In the genomic region with DNA sequence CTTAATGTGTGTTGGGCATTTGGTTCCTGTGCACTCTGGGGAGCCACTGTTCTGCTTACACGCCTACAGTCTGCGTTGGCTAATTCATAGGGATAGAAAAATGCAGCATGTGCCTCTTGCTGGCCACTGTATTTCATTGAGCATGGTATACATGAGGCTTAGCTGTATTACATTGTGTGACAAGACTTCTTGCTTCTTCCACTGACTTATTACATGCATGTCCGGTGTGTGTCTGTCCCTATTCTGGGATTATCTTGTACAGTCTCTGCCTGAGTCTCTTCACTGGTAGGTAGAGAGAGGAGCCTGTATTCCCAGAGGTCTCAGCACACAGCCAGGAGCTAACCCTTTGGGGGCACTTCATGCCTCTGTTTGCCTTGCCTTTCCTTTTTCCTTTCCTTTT, we compare ENCODE assay signal across 22 mouse cellular contexts. TPM values are rescaled to one million over a fixed set of nuclear protein-coding genes. Genes with fewer than 3 reads are reported as not detected.
DNase-seq lines count a peak whose midpoint lies in the region; ATAC-seq and TF ChIP-seq lines count a peak whose summit lies in the region.
"Had no signal": no experiment of that assay in that cellular context is flagged by ENCODE, and none has a peak within 500 bp of the region (broad histone marks: within the 10 kb centered on the region; RNA-seq: fewer than 3 reads in every experiment).

No protein-coding gene starts in this region.

- H3K9ac ChIP-seq in hindbrain, embryonic 11.5 days (ENCODE audit: low read depth, low read length) = no peak overlapping the region
- H3K9ac ChIP-seq: forebrain, embryonic 15.5 days; kidney, embryonic 15.5 days; limb, embryonic 15.5 days; midbrain, embryonic 15.5 days; neural tube, embryonic 15.5 days had no signal

- DNase-seq in thymus, postnatal 0 days (ENCODE audit: low spot score) = peak; percentile 58
- no peak for DNase-seq in thymus, adult 2 months
- DNase-seq in induced T-regulatory cell, adult 2 months (ENCODE audit: low read depth) = peak; percentile 51
- no peak for DNase-seq in adrenal gland, adult 18-20 months (ENCODE audit: low spot score in 2 of 2)
- no peak for DNase-seq in adrenal gland, adult 8-10 months
- DNase-seq in hindbrain, embryonic 11.5 days (ENCODE audit: low spot score) = no peak
- DNase-seq: adrenal gland, postnatal 36 days; cerebellum, adult 9-10 months; heart, postnatal 4 days; left cerebral cortex, postnatal 4 days; lung, adult 2 months; thymus, postnatal 14 days had no signal

- 0 out of 2 replicates have a peak, but pooled peaks have one; percentile 15 for ATAC-seq in monocyte, adult 5-6 weeks (replicated peaks; ENCODE audit: insufficient number of reproducible peaks, low FRiP score, low TSS enrichment, poor library complexity, severe bottlenecking)
- ATAC-seq in hindbrain, embryonic 11.5 days (ENCODE audit: low FRiP score) = no peak
- ATAC-seq: forebrain, embryonic 15.5 days; hindbrain, embryonic 16.5 days; intestine, postnatal 0 days; midbrain, embryonic 15.5 days had no signal

- peaks cover 66% of the 10 kb centered on the region for H3K36me3 ChIP-seq in thymus, adult 2 months (ENCODE audit: control insufficient read depth, insufficient read depth, low read length)
- H3K36me3 ChIP-seq in hindbrain, embryonic 11.5 days (ENCODE audit: control insufficient read depth, insufficient read depth, low read length) = peaks cover 8% of the 10 kb centered on the region; the same call in 1 of the 2 replicates
- H3K36me3 ChIP-seq: midbrain, embryonic 15.5 days had no signal

- H3K27me3 ChIP-seq in thymus, adult 2 months (ENCODE audit: control insufficient read depth, insufficient read depth, low read length) = no peaks in the 10 kb centered on the region
- no peaks in the 10 kb centered on the region for H3K27me3 ChIP-seq in hindbrain, embryonic 11.5 days (ENCODE audit: control insufficient read depth, insufficient read depth, low read length)
- H3K27me3 ChIP-seq: forebrain, embryonic 15.5 days; kidney, embryonic 15.5 days; limb, embryonic 15.5 days; midbrain, embryonic 15.5 days; neural tube, embryonic 15.5 days had no signal

- TF ChIP-seq POLR2A in thymus, adult 2 months (IDR thresholded peaks at IDR 0.05; ENCODE audit: control insufficient read depth, extremely low read depth, insufficient read depth, low read length, poor library complexity) = no peak

- H3K4me1 ChIP-seq in thymus, adult 2 months (replicated peaks; ENCODE audit: control insufficient read depth, insufficient read depth, low read length) = no peaks in the 10 kb centered on the region
- no peaks in the 10 kb centered on the region for H3K4me1 ChIP-seq in hindbrain, embryonic 11.5 days (replicated peaks; ENCODE audit: control insufficient read depth, insufficient read depth, low read length)
- H3K4me1 ChIP-seq: forebrain, embryonic 15.5 days; heart, embryonic 10.5 days; kidney, embryonic 15.5 days; limb, embryonic 15.5 days; midbrain, embryonic 15.5 days; neural tube, embryonic 15.5 days had no signal

- no peaks in the 10 kb centered on the region for H3K9me3 ChIP-seq in hindbrain, embryonic 11.5 days (ENCODE audit: control insufficient read depth, low read length)
- H3K9me3 ChIP-seq: forebrain, embryonic 15.5 days; heart, embryonic 10.5 days; kidney, embryonic 15.5 days; limb, embryonic 15.5 days; midbrain, embryonic 15.5 days; neural tube, embryonic 15.5 days had no signal

- H3K27ac ChIP-seq in thymus, adult 2 months (ENCODE audit: control insufficient read depth, insufficient read depth, low read length) = no peak overlapping the region
- H3K27ac ChIP-seq in hindbrain, embryonic 11.5 days (ENCODE audit: low read depth, low read length) = no peak overlapping the region
- H3K27ac ChIP-seq: forebrain, embryonic 15.5 days; heart, embryonic 10.5 days; kidney, embryonic 15.5 days; limb, embryonic 15.5 days; midbrain, embryonic 15.5 days; neural tube, embryonic 15.5 days had no signal

- 99% methylated on average over 3 of the region's 3 CpGs for WGBS in thymus, adult 2 months
- WGBS in hindbrain, embryonic 11.5 days = 100% methylated on average over 3 of the region's 3 CpGs

- TF ChIP-seq CTCF in thymus, adult 2 months (IDR thresholded peaks at IDR 0.05; ENCODE audit: borderline replicate concordance, control insufficient read depth, extremely low read depth, insufficient read depth, low read length, poor library complexity) = no peak

- no peak overlapping the region for H3K4me3 ChIP-seq in thymus, adult 2 months (ENCODE audit: control insufficient read depth, insufficient read depth, low read length)
- no peak overlapping the region for H3K4me3 ChIP-seq in hindbrain, embryonic 11.5 days (ENCODE audit: low read depth, low read length)
- H3K4me3 ChIP-seq: forebrain, embryonic 15.5 days; heart, embryonic 10.5 days; kidney, embryonic 15.5 days; limb, embryonic 15.5 days; midbrain, embryonic 15.5 days; myocyte; neural tube, embryonic 15.5 days had no signal

- no peak overlapping the region for H3K4me2 ChIP-seq in hindbrain, embryonic 11.5 days (replicated peaks; ENCODE audit: low read depth, low read length)
- H3K4me2 ChIP-seq: forebrain, embryonic 15.5 days; kidney, embryonic 15.5 days; limb, embryonic 15.5 days; midbrain, embryonic 15.5 days; neural tube, embryonic 15.5 days had no signal

RNA-seq across cellular contexts. Expression of a gene that starts 14.6 kb away (rescaled TPM):
- 261 and 264 TPM in 2 replicates for polyA plus RNA-seq in thymus, postnatal 0 days (2015; fragmentation: Nextera tagmentation; extraction: Ambion mirVana)
- 153 and 269 TPM in 2 replicates for polyA plus RNA-seq in thymus, adult 2 months (2012; rRNA removed)
- total RNA-seq in monocyte, adult 5-6 weeks (2017) = 194 to 214 TPM (median 195 TPM) in 3 replicates
- total RNA-seq in adrenal gland, adult 18-20 months (2021) = 10 to 100 TPM; 53.0 to 55.9 TPM
- total RNA-seq in adrenal gland, adult 8-10 months (2022) = 10 to 100 TPM; 53.1 to 74.2 (median 65.2) TPM
- polyA plus RNA-seq in hindbrain, embryonic 11.5 days (2014; fragmentation: Nextera tagmentation; extraction: Ambion mirVana) = 161 and 166 TPM in 2 replicates

RNA-seq across cellular contexts. Expression of a gene that starts 20.8 kb away (rescaled TPM):
- 4.2 and 5.5 TPM in 2 replicates for polyA plus RNA-seq in thymus, postnatal 0 days (2015; fragmentation: Nextera tagmentation; extraction: Ambion mirVana)
- polyA plus RNA-seq in thymus, adult 2 months (2012; rRNA removed) = 3.7 TPM in 2 replicates
- total RNA-seq in monocyte, adult 5-6 weeks (2017) = 1.4 TPM in 1 of 3 replicates, not detected in the others
- under 1 TPM; 0.26 to 0.56 TPM for total RNA-seq in adrenal gland, adult 18-20 months (2021)
- under 1 TPM; 0.17 to 0.52 (median 0.39) TPM for total RNA-seq in adrenal gland, adult 8-10 months (2022)
- polyA plus RNA-seq in hindbrain, embryonic 11.5 days (2014; fragmentation: Nextera tagmentation; extraction: Ambion mirVana) = 0.33 and 0.42 TPM in 2 replicates
- polyA plus RNA-seq: forebrain, embryonic 15.5 days had no signal

Comparison
In these comparisons a context has a peak if more than half of its experiments do, and no peak if none do; other contexts are left out.
1. DNase-seq: peak in thymus, postnatal 0 days (single experiment) and induced T-regulatory cell, adult 2 months (single experiment); none in thymus, adult 2 months (single experiment), adrenal gland, adult 18-20 months (0 of 2), adrenal gland, adult 8-10 months (single experiment) and hindbrain, embryonic 11.5 days (single experiment).